Mouse (Mus musculus): ENCODE data around the gene Hist1h3e. TPM values are rescaled to one million over a fixed set of nuclear protein-coding genes. Genes with fewer than 3 reads are reported as not detected.
"Not testable (repeated sequence)": the region's sequence is repeated elsewhere in the genome, so short reads cannot be mapped to it uniquely, and the experiment has no call there.

Gene Hist1h3e
- polyA plus RNA-seq, 1 experiment from 2014 or later: 2.6 TPM

GRCm38 (mm10) chr13:23551931-23552914, 9.9 kb downstream of the Hist1h3e start:
- ATAC-seq (replicated peaks): no peak
- Histone ChIP-seq H3K27me3 (no peaks in the 10 kb centered on the region), H3K4me1 (peaks cover 37% of the 10 kb centered on the region), H3K4me2 (replicated peaks) (peak overlapping the region; percentile 63), H3K4me3 (peak overlapping the region; percentile 51), H3K9me3 (no peaks in the 10 kb centered on the region), H3K36me3 (no peaks in the 10 kb centered on the region), H3K9ac (replicated peaks) (peak overlapping the region; percentile 58; the same call in 1 of the 2 replicates), H3K27ac (replicated peaks) (peak overlapping the region; percentile 93)
- WGBS: 42% methylated on average over 8 of the region's 8 CpGs

- peak; percentile 85 for ATAC-seq (replicated peaks)
- peak within 1 kb of the TSS; percentile 93 for H3K27ac ChIP-seq (replicated peaks)
- H3K9ac ChIP-seq (replicated peaks): peak within 1 kb of the TSS; percentile 58
- 0% methylated on average over 47 of the region's 47 CpGs for WGBS
- H3K4me2 ChIP-seq (replicated peaks): peak within 1 kb of the TSS; percentile 63
- not testable (repeated sequence) for H3K36me3 ChIP-seq, H3K27me3 ChIP-seq, H3K9me3 ChIP-seq
- peak within 1 kb of the TSS; percentile 51 for H3K4me3 ChIP-seq
- peaks cover 31% of the 10 kb centered on the region for H3K4me1 ChIP-seq
Measured at GRCm38 (mm10) chr13:23551146-23551834, 10.9 kb downstream of the Hist1h3e start, which contains the start of gene Hist1h4f. Gene Hist1h4f (minus strand): TSS chr13:23551648.

- Histone ChIP-seq H3K9ac (replicated peaks) (peak overlapping the region; percentile 58), H3K4me2 (replicated peaks) (peak overlapping the region; percentile 63), H3K4me3 (peak overlapping the region; percentile 51), H3K4me1 (peaks cover 30% of the 10 kb centered on the region), H3K27ac (replicated peaks) (peak overlapping the region; percentile 93), H3K9me3 (no peaks in the 10 kb centered on the region), H3K27me3 (no peaks in the 10 kb centered on the region), H3K36me3 (no peaks in the 10 kb centered on the region)
- 7% methylated on average over 3 of the region's 3 CpGs for WGBS
- no peak for ATAC-seq (replicated peaks)
Measured at GRCm38 (mm10) chr13:23550761-23551145, 11.4 kb downstream of the Hist1h3e start.

GRCm38 (mm10) chr13:23546694-23547093, 15.5 kb downstream of the Hist1h3e start:
- H3K4me3 ChIP-seq: no peak overlapping the region
- H3K27me3 ChIP-seq: no peaks in the 10 kb centered on the region
- 78% methylated on average over 5 of the region's 5 CpGs for WGBS
- no peaks in the 10 kb centered on the region for H3K36me3 ChIP-seq
- no peak for ATAC-seq (replicated peaks)
- H3K27ac ChIP-seq (replicated peaks): no peak overlapping the region
- H3K9me3 ChIP-seq: no peaks in the 10 kb centered on the region
- no peak overlapping the region for H3K9ac ChIP-seq (replicated peaks)
- H3K4me1 ChIP-seq: peaks cover 18% of the 10 kb centered on the region
- H3K4me2 ChIP-seq (replicated peaks): no peak overlapping the region

- peak overlapping the region; percentile 55 for H3K4me3 ChIP-seq
- not testable (repeated sequence) for ATAC-seq (replicated peaks)
Measured at GRCm38 (mm10) chr13:23544787-23545120, 17.4 kb downstream of the Hist1h3e start.

GRCm38 (mm10) chr13:23543965-23544786, 18.0 kb downstream of the Hist1h3e start, which contains the start of gene Hist1h3f:
Gene Hist1h3f (plus strand): TSS chr13:23544052.
- Histone ChIP-seq H3K9me3 (no peaks in the 10 kb centered on the region), H3K9ac (replicated peaks) (peak within 1 kb of the TSS; percentile 65), H3K4me2 (replicated peaks) (peak within 1 kb of the TSS; percentile 83), H3K4me1 (peaks cover 8% of the 10 kb centered on the region; the same call in 1 of the 2 replicates), H3K27me3 (no peaks in the 10 kb centered on the region), H3K27ac (replicated peaks) (peak within 1 kb of the TSS; percentile 97), H3K36me3 (no peaks in the 10 kb centered on the region), H3K4me3 (peak within 1 kb of the TSS; percentile 55)
- ATAC-seq (replicated peaks): peak; percentile 97
- WGBS: under 1% methylated on average over 34 of the region's 45 CpGs

More at GRCm38 (mm10) chr13:23544787-23545120, 17.4 kb downstream of the Hist1h3e start:
- peak overlapping the region; percentile 97 for H3K27ac ChIP-seq (replicated peaks)
- H3K27me3 ChIP-seq, H3K36me3 ChIP-seq, H3K9me3 ChIP-seq, H3K4me1 ChIP-seq: not testable (repeated sequence)
- peak overlapping the region; percentile 65; the same call in 1 of the 2 replicates for H3K9ac ChIP-seq (replicated peaks)
- 0% methylated on average over 13 of the region's 14 CpGs for WGBS
- H3K4me2 ChIP-seq (replicated peaks): peak overlapping the region; percentile 42

- WGBS: under 1% methylated on average over 42 of the region's 42 CpGs
- not testable (repeated sequence) for H3K9me3 ChIP-seq, H3K27me3 ChIP-seq, H3K4me1 ChIP-seq, H3K36me3 ChIP-seq
- Histone ChIP-seq H3K9ac (replicated peaks) (peak within 1 kb of the TSS; percentile 52), H3K27ac (replicated peaks) (peak within 1 kb of the TSS; percentile 97), H3K4me2 (replicated peaks) (peak within 1 kb of the TSS; percentile 83), H3K4me3 (peak within 1 kb of the TSS; percentile 55)
- peak; percentile 93 for ATAC-seq (replicated peaks)
Measured at GRCm38 (mm10) chr13:23542999-23543607, 19.1 kb downstream of the Hist1h3e start, which contains the start of gene Hist1h2bh. Gene Hist1h2bh (minus strand): TSS chr13:23543392.

GRCm38 (mm10) chr13:23542225-23542980, 19.8 kb downstream of the Hist1h3e start:
- Histone ChIP-seq H3K9ac (replicated peaks) (peak overlapping the region; percentile 52), H3K27ac (replicated peaks) (peak overlapping the region; percentile 86)

GRCm38 (mm10) chr13:23541497-23541896, 20.7 kb downstream of the Hist1h3e start:
- H3K36me3 ChIP-seq: no peaks in the 10 kb centered on the region
- H3K27ac ChIP-seq (replicated peaks): no peak overlapping the region
- peaks cover 18% of the 10 kb centered on the region for H3K4me1 ChIP-seq
- H3K9me3 ChIP-seq: no peaks in the 10 kb centered on the region
- H3K4me2 ChIP-seq (replicated peaks): no peak overlapping the region
- no peak for ATAC-seq (replicated peaks)
- H3K4me3 ChIP-seq: no peak overlapping the region
- no peaks in the 10 kb centered on the region for H3K27me3 ChIP-seq
- WGBS: 83% methylated on average over 3 of the region's 3 CpGs
- no peak overlapping the region for H3K9ac ChIP-seq (replicated peaks)

More at GRCm38 (mm10) chr13:23542225-23542980, 19.8 kb downstream of the Hist1h3e start:
- H3K9me3 ChIP-seq; ATAC-seq (replicated peaks); H3K27me3 ChIP-seq; H3K36me3 ChIP-seq: not testable (repeated sequence)
- Histone ChIP-seq H3K4me2 (replicated peaks) (peak overlapping the region; percentile 83), H3K4me1 (peaks cover 11% of the 10 kb centered on the region; the same call in 1 of the 2 replicates), H3K4me3 (peak overlapping the region; percentile 50)
- WGBS: 8% methylated on average over 3 of the region's 3 CpGs

- not testable (repeated sequence) for H3K27ac ChIP-seq (replicated peaks); H3K4me2 ChIP-seq (replicated peaks); H3K9me3 ChIP-seq; H3K9ac ChIP-seq (replicated peaks); ATAC-seq (replicated peaks); H3K4me3 ChIP-seq; H3K27me3 ChIP-seq; H3K36me3 ChIP-seq
- H3K4me1 ChIP-seq: peaks cover 29% of the 10 kb centered on the region
- 75% methylated on average over 1 of the region's 1 CpGs for WGBS
Measured at GRCm38 (mm10) chr13:23539821-23540220, 22.3 kb downstream of the Hist1h3e start.

All from forebrain, embryonic 15.5 days (tissue).